Mouse (Mus musculus) monocyte, adult 5-6 weeks (primary cell): ENCODE data around the gene Capn9. TPM values are rescaled to one million over a fixed set of nuclear protein-coding genes. Genes with fewer than 3 reads are reported as not detected.

ENCODE experiments used
- ATAC-seq: fragments of 153-309, 156-312 bp; replicated peaks from 2 replicates; pipeline ENCODE4 v1.8.0; 2017; ENCODE audit warnings: mild to moderate bottlenecking; ENCODE audit not compliant: low TSS enrichment, insufficient number of reproducible peaks, severe bottlenecking, poor library complexity, low FRiP score
- total RNA-seq: library from RNA; stranded (forward); fragments of 200-1000, 200-491, 200-594 nt; gene quantifications from 3 replicates; pipeline ENCODE4 v1.2.3, GENCODE M21; 2017

Gene Capn9
- total RNA-seq, 1 experiment from 2014 or later, result not detected

DNA sequence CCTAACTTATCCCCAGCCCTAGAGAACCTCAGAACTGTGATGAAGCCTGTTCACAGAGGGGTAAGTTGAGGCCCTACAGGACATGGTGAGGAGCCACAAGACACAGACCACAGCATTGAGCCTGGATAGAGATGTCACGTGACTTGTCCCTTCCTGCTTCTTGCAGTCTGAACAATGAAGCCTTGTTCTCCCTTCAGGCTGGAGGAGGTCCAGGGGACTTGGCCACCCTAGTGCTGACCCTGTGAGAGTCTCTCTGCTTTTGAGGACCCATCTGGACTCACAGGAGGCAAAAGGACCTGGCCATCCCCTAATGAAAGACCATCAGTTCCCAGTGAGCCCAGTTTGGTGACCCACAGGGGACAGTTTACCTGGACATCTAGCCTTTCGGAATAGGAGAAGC is 6.8 kb upstream of the Capn9 start:
- no peak for ATAC-seq

DNA sequence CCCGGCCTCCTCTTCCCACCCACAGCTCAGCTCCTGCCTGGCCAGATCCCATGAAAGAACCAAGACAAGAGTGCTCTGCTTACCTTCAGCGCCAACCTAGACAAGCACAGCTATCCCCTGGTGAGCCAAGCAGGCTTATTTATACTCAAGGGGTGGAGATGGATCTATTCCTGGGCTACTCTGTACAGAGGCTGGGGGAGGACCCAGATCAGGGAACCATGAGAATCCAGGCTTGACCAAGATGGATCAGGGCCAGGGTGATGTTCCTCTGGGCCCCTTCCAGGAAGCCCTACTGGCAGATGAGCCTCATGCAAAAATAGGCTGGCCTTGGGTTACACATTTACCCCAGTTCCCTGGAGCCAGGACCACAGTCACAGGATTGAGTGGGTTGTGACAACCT is 6.3 kb upstream of the Capn9 start, which contains the start of gene Agt:
Gene Agt, minus strand, starts transcription at position 114 of the 400 bp plus-strand sequence.
- no peak for ATAC-seq

DNA sequence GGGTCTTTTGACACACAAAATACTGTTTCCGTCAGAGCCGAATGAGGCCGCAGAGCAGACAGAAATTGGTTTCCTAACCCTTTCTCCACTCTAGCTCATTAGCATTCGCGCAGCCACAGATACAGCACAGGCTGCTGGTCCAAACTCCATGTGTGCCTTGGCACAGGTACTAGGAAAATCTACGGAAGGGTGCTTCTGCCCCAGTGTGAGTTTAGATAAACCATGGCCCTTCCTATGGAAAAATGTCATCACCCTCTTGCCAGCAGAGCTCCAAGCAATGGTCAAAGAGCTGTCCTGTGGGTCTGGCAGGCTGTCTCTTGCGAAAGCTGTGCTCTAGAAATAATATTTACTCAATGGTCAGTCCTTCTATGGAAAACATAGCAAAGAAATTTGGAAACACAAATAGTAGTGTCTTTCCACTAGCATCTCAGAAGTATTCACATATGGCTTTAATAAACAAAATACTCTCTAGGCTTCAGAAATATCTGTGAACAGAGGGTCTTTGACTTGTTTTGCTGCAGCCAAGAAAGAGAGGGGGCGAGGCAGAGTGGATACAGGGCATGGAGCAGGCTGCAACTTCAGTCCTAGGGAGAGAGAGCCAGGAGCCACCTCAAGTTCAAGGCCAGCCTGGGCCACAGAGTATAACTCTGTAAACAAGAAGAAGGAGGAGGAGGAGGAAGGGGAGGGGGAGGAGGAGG is 4.0 kb upstream of the Capn9 start:
- no peak for ATAC-seq

DNA sequence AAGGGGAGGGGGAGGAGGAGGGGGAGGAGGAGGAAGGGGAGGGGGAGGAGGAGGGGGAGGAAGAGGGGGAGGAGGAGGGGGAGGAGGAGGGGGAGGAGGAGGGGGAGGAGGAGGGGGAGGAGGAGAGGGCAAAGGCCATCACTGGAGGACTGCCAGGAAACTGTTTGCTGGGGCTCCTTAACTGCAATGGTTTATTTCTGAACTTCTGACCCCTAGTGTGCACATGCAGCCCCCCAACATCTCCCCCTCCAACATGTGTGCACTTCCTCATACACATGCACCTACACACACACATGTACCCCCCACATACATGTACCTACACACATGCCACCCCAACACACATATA is 3.5 kb upstream of the Capn9 start:
- ATAC-seq, result no peak

DNA sequence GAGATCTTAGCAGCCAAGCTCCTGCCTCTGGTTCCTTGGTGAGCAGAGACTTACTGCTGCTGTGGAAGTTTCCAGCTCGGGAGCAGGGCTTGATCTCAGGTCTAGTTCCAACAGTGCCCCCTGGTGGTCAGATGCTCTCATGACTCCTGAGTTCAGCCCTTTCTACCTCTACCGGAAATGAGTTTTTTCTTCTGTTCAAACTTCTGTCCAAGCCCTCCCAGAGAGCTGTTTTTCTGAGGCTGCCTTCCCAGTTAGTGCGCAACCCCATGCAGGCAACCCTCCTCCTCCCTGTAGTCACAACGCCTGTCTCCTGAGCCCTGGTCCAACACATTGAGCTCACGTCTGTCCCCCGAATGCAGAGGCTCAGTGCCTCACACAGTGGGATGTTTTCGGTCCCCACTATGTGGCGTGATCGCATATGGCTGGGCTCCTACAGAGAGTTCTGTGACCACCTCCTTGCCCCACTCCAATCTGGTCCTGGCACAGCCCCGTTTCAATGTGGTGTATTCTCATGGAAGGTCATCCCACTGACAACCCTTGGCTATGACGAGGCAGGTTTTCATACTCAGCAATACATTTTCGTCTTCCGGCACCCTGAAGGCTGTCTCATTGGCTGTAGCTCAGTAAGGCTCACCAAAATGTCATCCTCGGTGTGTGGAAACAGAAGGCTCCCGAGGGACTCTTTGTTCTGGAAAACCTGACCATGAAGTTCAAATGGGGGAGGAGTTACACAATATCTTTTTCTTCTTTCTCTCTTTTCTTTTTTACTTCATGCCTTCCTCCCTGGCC is 2.2 kb upstream of the Capn9 start:
- ATAC-seq, result peak; percentile 73

- no peak for ATAC-seq
Measured at GRCm38 (mm10) chr8:124576751-124577150, 840 bp downstream of the Capn9 start.

- ATAC-seq, result no peak
Measured at GRCm38 (mm10) chr8:124585718-124586425, 10.0 kb downstream of the Capn9 start.

DNA sequence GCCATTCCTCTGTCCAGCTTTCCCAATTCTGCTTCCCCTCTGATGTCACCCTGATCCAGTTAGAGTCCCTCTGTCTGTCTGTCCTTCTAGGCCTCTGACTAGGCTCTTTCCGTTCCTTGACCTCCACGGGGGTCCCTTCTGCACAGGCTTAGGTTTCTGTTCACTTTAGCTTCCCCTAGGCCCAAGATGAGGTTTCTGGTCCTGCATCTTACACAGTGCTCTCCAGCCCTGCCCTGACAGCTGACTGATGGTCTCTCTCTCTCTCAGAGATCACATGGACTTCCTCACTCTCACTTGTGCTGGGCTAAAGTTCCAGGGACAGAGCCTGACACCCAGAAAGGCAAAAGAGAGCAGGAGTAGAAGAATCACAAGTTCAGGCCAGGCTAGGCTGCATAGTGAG is 10.6 kb downstream of the Capn9 start:
- ATAC-seq, result no peak

GRCm38 (mm10) chr8:124589393-124589792 is 13.5 kb downstream of the Capn9 start:
- no peak for ATAC-seq

- ATAC-seq, result no peak
Measured at GRCm38 (mm10) chr8:124604066-124604465, 28.2 kb downstream of the Capn9 start.

DNA sequence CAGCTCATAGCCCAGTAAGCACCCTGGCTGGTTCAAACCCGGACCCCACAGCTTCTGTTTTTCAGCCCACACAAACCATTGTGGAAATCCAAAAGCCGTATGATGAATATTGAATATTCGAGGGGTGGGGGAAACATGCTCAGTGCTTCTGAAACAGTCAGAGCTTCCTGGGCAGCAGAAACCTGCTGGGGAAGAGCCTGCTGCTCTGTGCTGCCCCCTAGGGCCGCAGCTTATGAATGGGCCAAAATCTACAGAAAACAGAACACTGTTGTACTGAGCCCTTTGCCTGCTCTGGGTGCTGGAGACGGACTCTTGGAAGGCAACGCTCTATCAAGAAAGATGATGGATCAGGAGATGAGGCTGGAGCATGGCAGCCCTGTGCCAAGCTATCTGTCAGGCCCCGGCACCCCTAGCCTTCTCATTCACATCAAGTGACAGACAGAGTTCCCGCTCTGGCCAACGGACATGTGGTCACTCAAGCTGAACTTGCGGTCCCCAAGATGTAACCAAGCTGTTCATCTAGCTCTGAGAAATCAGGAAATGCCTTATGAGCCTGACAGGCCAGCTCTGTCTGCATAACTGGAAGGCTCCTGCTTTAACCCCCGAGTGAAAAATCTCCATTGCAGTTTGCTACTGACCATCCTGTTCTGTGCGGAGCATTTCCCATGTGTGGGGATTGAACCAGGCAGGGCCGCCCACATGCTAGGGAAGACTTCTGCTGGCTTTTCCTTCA is 32.5 kb downstream of the Capn9 start:
- ATAC-seq, result no peak

DNA sequence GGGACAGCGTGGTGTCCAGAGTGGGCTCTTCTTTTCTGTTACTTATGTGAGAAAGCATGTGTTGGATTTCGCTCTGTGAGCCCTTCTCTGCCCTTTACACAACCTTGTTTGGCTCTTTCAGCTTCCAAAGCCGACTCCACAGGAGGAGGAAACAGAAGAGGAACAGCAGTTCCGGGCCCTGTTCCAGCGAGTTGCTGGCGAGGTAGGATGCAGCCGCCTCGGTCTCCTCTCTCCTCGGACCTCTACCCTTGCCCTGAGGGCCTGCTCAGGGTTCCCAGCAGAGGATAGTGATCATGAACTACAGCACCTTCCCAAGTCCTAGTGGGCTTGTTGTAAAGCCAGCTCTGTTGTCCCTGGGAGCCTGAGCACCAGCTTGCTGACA is 33.1 kb downstream of the Capn9 start:
- no peak for ATAC-seq

- ATAC-seq, result no peak
Measured at GRCm38 (mm10) chr8:124614325-124614724, 38.4 kb downstream of the Capn9 start.

DNA sequence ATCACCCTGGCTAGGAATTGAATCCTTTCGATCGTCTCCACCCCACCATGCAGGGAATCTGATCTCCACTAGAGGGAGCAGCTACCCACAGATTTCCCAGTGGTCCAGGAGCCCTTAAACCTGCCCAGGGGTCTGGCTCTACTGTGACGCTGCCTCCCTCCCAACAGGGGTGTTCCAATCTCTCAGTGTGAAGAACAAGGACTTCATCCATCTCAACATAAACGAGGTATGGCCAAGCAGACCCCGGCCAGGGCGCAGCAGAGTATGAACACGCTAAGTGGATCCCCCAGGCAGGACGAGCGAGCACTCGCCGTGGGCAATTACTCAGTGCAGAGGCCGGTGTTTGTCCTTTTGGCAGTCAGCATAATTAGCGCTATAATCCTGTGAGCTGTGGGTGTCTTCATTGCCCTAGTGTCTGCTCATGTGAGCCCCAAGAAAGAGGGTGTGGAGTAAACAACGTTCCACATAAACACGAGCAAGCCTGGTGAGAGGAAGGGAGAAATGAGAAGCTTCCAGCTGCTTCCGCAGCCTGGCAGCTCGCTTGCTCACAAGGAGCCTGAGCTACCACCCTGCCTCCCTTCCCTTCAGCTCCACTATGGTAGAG is 41.5 kb downstream of the Capn9 start:
- peak; percentile 45 for ATAC-seq

GRCm38 (mm10) chr8:124618252-124618651 is 42.3 kb downstream of the Capn9 start:
- ATAC-seq, result no peak; the same call in 1 of the 2 replicates

DNA sequence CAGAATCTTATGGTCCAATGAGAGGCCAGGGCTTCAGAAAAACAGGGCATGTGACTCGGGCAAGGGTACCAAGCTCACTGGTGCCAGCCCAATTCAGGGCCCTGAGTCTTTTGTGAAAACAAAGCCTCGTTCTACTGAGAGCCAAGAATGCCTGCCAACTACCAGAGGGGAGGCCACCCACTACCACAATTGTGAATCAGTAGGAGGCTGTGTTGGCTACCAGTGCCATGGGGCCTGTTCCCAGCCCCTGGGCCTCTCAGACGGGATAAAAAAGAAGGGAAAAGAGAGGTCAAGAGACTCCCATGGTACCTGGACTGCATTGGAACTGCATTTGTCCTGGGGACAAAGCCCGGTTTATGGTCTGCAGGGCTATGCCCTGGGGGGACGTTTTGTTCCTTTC is 45.3 kb downstream of the Capn9 start:
- ATAC-seq, result no peak

- no peak for ATAC-seq
Measured at GRCm38 (mm10) chr8:124626251-124626650, 50.3 kb downstream of the Capn9 start.

GRCm38 (mm10) chr8:124630489-124630888 is 54.6 kb downstream of the Capn9 start:
- no peak for ATAC-seq

DNA sequence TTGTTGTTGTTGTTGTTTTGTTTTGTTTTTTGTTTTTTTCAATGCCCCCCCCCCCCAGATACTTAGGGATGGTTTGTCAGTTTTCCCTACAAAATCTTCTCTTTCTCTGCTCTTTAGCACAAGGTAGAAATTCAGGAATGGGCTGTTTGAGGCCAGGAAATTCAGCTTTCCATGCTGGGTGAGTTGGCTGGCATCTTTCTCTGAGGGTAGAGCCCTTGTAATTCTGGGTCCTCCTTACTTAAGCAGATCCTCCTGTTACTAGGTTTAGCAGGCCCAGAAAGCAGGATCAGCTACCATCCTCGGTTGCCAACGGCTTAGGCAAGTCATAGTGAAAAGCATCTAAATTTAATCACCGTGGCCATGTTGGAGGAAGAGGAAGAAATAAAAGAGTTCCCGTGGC is 55.0 kb downstream of the Capn9 start:
- no peak for ATAC-seq
